Mouse (Mus musculus): ENCODE measurements around the gene Rps29.

The Rps29 gene

DNA sequence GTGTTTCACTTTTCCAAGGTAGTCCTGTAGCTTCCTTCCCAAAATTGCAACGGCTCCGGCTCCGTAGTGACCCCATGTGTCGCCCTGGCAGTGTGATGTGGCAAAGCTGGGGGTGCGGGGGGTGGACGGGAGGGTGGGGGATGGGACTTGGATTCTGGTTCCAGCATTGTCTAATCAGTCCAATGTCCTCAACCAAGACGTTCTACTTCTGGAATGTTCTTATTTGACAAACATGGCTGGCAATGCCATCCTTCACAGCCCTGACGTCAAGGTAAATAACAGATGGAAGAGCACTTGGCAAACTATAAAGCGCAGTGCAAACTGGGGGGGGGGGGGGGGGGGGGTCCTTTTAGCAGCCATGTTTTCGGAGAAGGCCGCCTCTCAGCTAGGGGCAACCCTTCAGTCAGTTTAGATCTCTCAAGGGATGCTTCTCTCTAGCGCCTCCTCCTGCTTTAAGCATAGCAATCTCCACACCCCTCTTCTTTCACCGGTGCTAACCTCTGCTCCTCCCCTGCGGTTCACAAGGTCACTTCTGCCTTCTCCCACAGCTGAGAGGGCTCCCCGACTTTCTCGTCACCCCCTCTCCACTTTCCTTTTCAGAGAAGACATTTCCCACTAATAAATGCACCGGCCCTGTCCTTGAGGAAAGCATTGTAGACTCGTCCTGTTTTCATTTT is 29.2 kb downstream of the Rps29 start:
- DNase-seq (ENCODE audit: low spot score): no peak

GRCm38 (mm10) chr12:69127626-69128025 is 31.4 kb downstream of the Rps29 start:
- DNase-seq (ENCODE audit: low spot score): no peak

DNA sequence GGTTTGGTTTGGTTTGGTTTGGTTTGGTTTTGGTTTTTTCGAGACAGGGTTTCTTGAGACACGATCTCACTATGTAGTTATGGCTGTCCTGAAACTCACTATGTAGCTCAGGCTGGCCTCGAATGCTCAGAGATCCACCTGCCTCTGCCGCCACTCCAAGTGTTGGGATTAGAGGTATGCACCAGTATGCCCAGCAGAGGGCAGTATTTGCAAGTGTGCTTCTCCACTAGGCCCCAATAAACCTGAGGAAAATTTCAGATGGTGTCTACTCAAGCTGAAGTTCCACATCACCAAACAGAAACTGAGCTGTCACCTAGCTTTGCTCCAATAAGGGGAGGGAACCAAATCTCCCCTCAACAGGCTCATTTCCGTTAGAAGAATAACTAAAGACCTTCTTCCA is 31.8 kb downstream of the Rps29 start:
- no peak for DNase-seq (ENCODE audit: low spot score)

GRCm38 (mm10) chr12:69125066-69125465 is 33.9 kb downstream of the Rps29 start:
- DNase-seq (ENCODE audit: low spot score): no peak

- no peak for DNase-seq (ENCODE audit: low spot score)
These were observed 36.2 kb downstream of the Rps29 start for GRCm38 (mm10) chr12:69122801-69123200.

GRCm38 (mm10) chr12:69119908-69120307 is 39.1 kb downstream of the Rps29 start:
- DNase-seq (ENCODE audit: low spot score): no peak
